Mouse (Mus musculus) hindbrain, embryonic 16.5 days (tissue): ENCODE data around the gene Irak3. TPM values are rescaled to one million over a fixed set of nuclear protein-coding genes. Genes with fewer than 3 reads are reported as not detected.

Experiments
- ATAC-seq: fragments of 200-750 bp; cut with Nextera tagmentation; 2 replicates; pipeline ENCODE4 v1.8.0; 2017; ENCODE audit warnings: moderate TSS enrichment, moderate library complexity
- H3K27ac ChIP-seq: fragments of 300-500 bp; sonication (generic); 2 replicates; pipeline ENCODE4 v1.5.1; 2014; ENCODE audit warnings: low read depth, mild to moderate bottlenecking, control low read depth, low read length, moderate library complexity
- H3K27me3 ChIP-seq: fragments of 300-500 bp; sonication (generic); replicated peaks from 2 replicates; pipeline ENCODE4 v1.6.1; 2014; ENCODE audit warnings: low read length; ENCODE audit not compliant: control insufficient read depth, insufficient read depth
- H3K36me3 ChIP-seq: fragments of 300-500 bp; sonication (generic); 2 replicates; pipeline ENCODE4 v1.6.1; 2014; ENCODE audit warnings: mild to moderate bottlenecking, low read length, moderate library complexity, mixed read lengths; ENCODE audit not compliant: control insufficient read depth, insufficient read depth
- H3K4me1 ChIP-seq: fragments of 300-500 bp; sonication (generic); 2 replicates; pipeline ENCODE4 v1.6.1; 2014; ENCODE audit warnings: low read depth, low read length; ENCODE audit not compliant: control insufficient read depth, insufficient read depth
- H3K4me2 ChIP-seq: fragments of 300-500 bp; sonication (generic); 2 replicates; pipeline ENCODE4 v1.6.1; 2014; ENCODE audit warnings: mild to moderate bottlenecking, low read length, control low read depth, moderate library complexity
- H3K4me3 ChIP-seq: fragments of 300-500 bp; sonication (generic); 2 replicates; pipeline ENCODE4 v1.5.1; 2014; ENCODE audit warnings: mild to moderate bottlenecking, low read length, control low read depth, moderate library complexity
- H3K9ac ChIP-seq: fragments of 300-500 bp; sonication (generic); 2 replicates; pipeline ENCODE4 v1.6.1; 2014; ENCODE audit warnings: low read depth, mild to moderate bottlenecking, control low read depth, low read length, moderate library complexity
- H3K9me3 ChIP-seq: fragments of 300-500 bp; sonication (generic); 2 replicates; pipeline ENCODE4 v1.6.1; 2014; ENCODE audit warnings: mild to moderate bottlenecking, low read length, moderate library complexity; ENCODE audit not compliant: control insufficient read depth
- WGBS: fragments of 180-500 bp; shearing (Covaris S2); extraction: QIAGEN DNeasy Blood & Tissue Kit; methylation state at CpG from one replicate; pipeline ENCODE4 v1.1.7; 2014; 5-methylcytosine and 5-hydroxymethylcytosine counted together
- polyA plus RNA-seq: library from polyadenylated mRNA; unstranded; fragments of >200 nt; fragmentation: Nextera tagmentation; extraction: Ambion mirVana; gene quantifications from 2 replicates; pipeline ENCODE4 v1.2.1, GENCODE M21; 2015

Gene Irak3
- polyA plus RNA-seq, 1 experiment from 2014 or later, result 0.55 TPM

DNA sequence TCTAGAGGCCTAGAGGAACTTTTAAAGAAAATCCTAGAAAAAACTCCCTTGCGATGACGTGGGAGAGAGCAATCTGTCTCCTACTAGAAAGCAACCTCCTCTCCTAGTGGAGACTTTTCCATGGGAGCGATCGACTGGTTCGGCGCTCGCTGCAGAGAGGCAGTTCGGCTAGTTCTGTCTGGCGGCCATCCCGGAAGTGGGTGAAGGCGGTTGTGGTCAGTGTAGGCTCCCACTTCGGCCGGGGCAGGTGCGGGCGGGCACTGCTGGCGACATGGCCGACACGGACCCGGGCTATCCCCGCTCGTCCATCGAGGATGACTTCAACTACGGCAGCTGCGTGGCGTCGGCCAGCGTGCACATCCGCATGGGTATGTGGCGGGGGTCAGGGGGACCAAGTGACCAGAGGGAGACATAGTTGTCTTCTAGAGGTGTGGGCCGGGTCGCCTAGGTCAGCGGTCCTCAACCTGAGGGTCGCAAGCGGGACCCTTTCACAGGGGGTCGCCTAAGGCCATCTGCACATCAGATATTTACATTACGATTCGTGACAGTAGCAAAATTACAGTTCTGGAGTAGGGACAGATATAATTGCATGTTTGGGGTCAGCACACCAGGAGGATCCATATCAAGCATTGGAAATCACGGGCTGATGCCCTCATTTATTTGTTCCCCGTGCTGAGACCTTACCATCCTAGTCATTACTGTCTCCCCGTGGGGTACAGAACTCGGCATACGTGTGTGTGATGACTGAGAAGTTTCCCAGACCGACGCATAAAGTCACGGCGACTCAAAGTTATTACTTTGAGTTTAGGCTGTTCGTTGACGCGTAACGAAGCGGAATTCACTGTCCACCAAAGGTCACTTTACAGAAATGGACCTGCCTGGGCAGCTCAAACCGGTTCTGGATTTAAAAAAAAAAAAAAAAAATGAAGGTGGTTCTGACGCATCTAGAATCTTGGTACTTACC, 6.9 kb upstream of the Irak3 start:
- Histone ChIP-seq H3K9ac (peak overlapping the region; percentile 89), H3K4me1 (peaks cover 5% of the 10 kb centered on the region), H3K9me3 (no peaks in the 10 kb centered on the region), H3K4me2 (peak overlapping the region; percentile 74), H3K27ac (no peak overlapping the region; the same call in 1 of the 2 replicates), H3K36me3 (no peaks in the 10 kb centered on the region), H3K4me3 (peak overlapping the region; percentile 98), H3K27me3 (no peaks in the 10 kb centered on the region)
- 2% methylated on average over 53 of the region's 53 CpGs for WGBS
- peak; percentile 95 for ATAC-seq

DNA sequence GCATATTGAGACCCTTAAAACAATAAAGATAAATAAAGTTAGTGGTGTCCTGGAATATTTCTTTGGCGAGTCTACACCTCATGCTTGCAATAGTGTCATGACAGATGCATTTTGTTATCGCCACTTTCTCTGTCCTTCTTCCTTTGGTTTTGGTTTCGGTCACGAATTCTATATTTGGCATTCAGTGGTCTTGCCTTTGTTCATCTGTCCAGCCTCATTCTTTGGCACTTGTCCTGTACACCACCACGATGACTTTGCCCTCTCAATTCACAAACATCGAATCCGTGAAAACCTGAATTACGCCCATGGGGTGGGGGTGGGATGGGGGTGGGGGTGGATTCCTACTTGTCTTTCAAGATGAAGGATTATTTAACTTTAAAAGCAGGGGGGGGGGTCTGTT, 6.1 kb upstream of the Irak3 start:
- ATAC-seq, result no peak
- Histone ChIP-seq H3K27me3 (no peaks in the 10 kb centered on the region), H3K4me3 (no peak overlapping the region), H3K27ac (no peak overlapping the region), H3K9me3 (no peaks in the 10 kb centered on the region), H3K9ac (no peak overlapping the region), H3K4me2 (no peak overlapping the region; the same call in 1 of the 2 replicates), H3K36me3 (no peaks in the 10 kb centered on the region), H3K4me1 (peaks cover 5% of the 10 kb centered on the region)
- 85% methylated on average over 8 of the region's 8 CpGs for WGBS

DNA sequence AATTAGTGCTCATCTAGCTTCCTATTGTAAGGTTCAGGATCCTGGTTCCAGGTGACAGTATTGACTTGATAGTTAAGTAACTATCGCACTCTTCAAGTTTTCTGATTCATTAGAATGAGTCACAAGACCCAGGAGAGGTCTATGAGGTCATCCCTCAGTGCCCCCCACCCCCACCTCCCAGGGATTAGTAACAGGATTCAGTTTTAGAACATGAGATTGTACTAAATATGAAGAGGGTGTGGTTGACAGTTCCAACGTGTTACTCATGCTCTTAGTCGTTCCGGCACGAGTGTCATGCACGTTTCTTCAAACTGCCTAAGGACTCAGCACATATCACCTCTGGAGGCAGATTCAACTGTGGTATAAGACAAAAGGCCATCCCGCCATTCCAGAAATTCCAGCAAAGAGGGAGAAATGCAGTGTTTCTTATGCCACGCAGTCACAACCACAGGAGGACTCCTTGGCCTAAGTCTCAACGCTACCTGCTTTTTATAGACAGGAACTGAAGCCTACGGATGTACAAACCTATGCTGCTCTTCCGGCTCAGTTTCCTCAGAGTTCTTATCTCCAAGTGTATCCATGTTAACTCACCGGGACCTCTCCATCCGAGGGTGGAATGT, 2.8 kb upstream of the Irak3 start:
- Histone ChIP-seq H3K9me3 (no peaks in the 10 kb centered on the region), H3K4me1 (peaks cover 13% of the 10 kb centered on the region), H3K27ac (no peak overlapping the region), H3K27me3 (peaks cover 4% of the 10 kb centered on the region), H3K4me2 (no peak overlapping the region), H3K4me3 (no peak overlapping the region), H3K9ac (no peak overlapping the region), H3K36me3 (no peaks in the 10 kb centered on the region)
- WGBS, result 88% methylated on average over 13 of the region's 13 CpGs
- no peak for ATAC-seq

DNA sequence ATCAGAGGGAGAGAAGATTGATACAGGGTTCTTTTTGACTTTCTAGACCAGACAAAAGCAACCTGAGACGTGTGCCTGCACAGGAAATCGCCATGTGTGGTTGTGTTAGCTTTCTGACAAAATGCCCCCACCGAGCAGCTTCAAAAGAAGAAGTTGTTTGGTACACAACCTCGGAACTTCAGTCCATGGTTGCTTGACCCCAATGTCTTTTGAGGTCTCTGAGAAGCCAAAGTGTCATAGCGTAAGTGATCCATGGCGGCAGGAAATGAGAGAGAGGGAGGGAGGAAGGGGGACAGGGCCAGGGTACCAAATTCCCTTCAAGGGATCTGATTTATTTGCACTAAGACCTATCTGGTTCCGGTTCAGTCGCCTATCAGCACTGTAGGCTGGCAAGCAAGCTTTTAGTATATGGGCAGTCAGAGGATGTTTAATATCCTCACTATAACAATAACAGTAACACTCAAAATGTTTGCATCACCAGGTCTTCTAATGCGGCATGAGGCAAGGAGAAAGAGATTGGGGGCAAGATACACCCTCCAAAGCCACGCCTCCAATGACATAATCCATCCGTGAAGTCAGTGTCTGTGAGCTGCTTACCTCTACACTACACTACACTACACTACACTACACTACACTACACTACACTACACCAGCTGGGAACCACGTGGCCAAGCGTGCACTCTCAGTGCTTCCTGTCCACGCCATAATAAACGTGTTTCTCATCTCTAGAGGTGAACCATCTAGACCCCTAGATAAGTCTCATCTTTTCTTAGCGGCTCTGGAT, 729 bp upstream of the Irak3 start:
- ATAC-seq, result no peak
- Histone ChIP-seq H3K4me2 (no peak overlapping the region), H3K27me3 (peaks cover 4% of the 10 kb centered on the region), H3K4me3 (no peak overlapping the region), H3K36me3 (no peaks in the 10 kb centered on the region), H3K4me1 (peaks cover 9% of the 10 kb centered on the region), H3K9ac (no peak overlapping the region), H3K27ac (no peak overlapping the region), H3K9me3 (no peaks in the 10 kb centered on the region)
- WGBS, result 80% methylated on average over 16 of the region's 16 CpGs

DNA sequence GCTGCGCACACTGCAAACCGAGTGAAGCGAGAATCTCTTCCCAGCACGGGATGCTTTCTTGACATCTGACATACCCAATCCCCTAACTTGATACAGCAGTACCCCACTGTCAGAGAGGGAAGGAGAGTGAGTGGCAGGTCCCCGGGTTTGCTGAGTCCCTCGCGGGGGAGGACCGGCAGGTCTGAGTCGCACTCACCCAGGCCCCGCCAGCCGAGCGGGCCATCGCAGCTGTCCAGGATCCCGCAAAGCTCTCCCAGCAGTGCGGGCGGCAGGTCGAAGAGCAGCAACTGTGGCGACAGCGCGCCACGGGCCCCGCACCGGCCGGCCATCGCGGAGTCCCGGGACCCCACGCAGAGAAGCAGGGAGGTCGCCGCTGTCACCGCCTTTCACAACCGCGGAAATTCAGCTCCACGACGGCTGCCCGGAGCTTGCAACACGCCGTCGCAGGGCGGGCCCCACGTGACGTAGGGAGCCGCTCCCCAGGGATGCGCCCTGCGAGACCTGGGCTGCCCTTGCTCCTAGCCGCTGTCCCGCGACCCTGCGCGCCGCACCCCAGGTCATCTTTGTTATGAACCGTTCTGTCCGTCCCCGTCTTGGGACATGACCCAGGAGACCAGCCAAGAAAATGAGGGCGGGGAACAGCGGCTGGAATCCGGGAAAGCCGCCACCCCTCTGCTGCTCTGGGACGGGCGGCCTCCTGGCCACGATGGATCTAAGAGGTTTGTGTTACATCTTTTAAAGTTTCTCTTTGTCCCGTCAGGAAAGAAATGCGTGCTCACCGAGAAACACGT, 604 bp downstream of the Irak3 start, which contains the start of gene Tmbim4:
TSS of gene Tmbim4 (plus strand) at position 460 of the 791 bp plus-strand sequence.
- Histone ChIP-seq H3K9me3 (no peaks in the 10 kb centered on the region), H3K27me3 (peaks cover 4% of the 10 kb centered on the region), H3K4me3 (peak within 1 kb of the TSS; percentile 48), H3K36me3 (no peaks in the 10 kb centered on the region), H3K9ac (peak within 1 kb of the TSS; percentile 63), H3K27ac (no peak within 1 kb of the TSS), H3K4me1 (peaks cover 9% of the 10 kb centered on the region), H3K4me2 (peak within 1 kb of the TSS; percentile 87)
- under 1% methylated on average over 64 of the region's 65 CpGs for WGBS
- ATAC-seq, result peak; percentile 20; the same call in 1 of the 2 replicates

DNA sequence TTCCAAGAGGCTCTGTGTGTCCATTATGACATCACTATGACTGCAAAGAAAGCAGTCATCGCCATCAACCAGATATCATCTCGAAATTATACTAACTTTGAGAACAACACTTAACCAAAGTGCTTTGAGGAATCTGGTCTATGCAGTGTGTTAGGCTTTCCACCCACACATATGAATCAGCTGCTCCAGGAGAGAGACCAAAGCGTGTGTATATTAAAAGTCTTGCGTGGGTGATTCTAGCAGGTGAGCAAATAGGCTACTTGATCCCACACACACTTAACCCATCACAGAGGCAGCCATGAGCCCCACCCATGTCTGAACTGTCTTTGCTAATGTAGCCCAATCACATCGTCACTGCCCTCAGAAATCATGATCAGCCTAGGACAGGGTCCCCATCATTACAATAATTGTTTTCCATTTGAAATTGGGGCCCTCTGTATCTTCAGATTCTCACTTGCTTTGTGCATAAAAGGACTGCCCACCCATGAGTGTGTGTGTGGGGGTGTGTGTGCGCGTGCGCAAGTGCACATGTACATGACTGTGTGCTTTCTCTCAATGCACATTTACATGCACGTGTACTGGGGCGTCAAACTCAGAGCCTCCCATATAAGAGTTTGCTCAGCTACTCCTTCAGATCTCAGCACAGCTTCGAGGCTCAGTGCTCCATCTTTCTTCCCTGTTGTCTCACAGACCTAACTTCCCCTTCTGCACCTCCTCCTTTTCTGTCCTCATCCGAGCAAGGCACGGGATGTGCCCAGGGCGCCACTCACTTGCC, 4.7 kb downstream of the Irak3 start:
- no peaks in the 10 kb centered on the region for H3K36me3 ChIP-seq
- H3K27ac ChIP-seq, result no peak overlapping the region
- 81% methylated on average over 14 of the region's 14 CpGs for WGBS
- peaks cover 9% of the 10 kb centered on the region for H3K4me1 ChIP-seq
- H3K9me3 ChIP-seq, result no peaks in the 10 kb centered on the region
- no peak overlapping the region for H3K9ac ChIP-seq
- H3K4me3 ChIP-seq, result no peak overlapping the region
- no peak for ATAC-seq
- H3K4me2 ChIP-seq, result no peak overlapping the region
- H3K27me3 ChIP-seq, result peaks cover 4% of the 10 kb centered on the region

DNA sequence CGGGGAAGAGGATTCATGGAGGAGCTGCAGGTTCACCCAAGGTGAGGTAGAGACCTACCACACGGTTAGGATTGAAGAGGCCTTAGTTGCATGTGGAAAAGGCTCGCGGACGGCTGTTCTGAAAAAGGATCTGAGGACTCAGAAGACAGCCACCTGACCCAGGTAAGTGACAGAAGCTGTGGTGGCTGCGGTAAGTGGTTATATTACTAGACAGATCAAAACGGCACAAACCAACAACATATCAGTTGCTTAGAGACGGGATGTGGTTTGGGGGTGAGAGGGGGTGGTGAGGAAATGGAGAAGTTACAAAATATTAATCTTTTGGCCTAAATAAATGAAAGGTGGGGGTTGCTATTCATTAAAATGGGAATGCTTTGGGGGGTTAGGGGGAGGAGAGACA, 8.7 kb downstream of the Irak3 start:
- H3K4me2 ChIP-seq, result no peak overlapping the region
- no peaks in the 10 kb centered on the region for H3K9me3 ChIP-seq
- H3K27me3 ChIP-seq, result no peaks in the 10 kb centered on the region
- 94% methylated on average over 8 of the region's 8 CpGs for WGBS
- H3K4me3 ChIP-seq, result no peak overlapping the region
- no peak for ATAC-seq
- no peak overlapping the region for H3K9ac ChIP-seq
- no peaks in the 10 kb centered on the region for H3K4me1 ChIP-seq
- H3K36me3 ChIP-seq, result no peaks in the 10 kb centered on the region
- H3K27ac ChIP-seq, result no peak overlapping the region

DNA sequence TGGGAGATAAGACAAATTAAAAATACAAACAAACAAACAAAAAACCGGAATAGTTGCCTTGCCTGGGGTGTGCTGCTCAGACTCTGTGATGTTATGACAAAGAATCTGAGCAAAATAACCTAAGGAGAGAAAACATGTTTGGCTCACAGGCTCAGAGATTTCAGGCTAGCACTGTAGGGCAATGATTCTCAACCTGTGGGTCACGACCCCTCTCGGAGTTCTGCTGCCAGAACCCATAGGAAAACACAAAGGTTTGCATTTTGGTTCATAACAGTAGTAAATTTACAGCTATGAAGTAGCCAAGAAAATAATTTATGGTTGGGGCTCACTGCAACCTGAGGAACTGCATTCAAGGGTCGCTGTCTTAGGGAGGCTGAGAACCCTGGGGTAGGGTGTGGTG, 9.7 kb downstream of the Irak3 start:
- Histone ChIP-seq H3K27me3 (no peaks in the 10 kb centered on the region), H3K4me2 (no peak overlapping the region), H3K4me3 (no peak overlapping the region), H3K4me1 (no peaks in the 10 kb centered on the region), H3K9me3 (no peaks in the 10 kb centered on the region), H3K9ac (no peak overlapping the region), H3K36me3 (no peaks in the 10 kb centered on the region), H3K27ac (no peak overlapping the region)
- WGBS, result 91% methylated on average over 4 of the region's 4 CpGs
- no peak for ATAC-seq
